Mouse (Mus musculus): Measurements from ENCODE around the gene Hnf4a. TPM values are rescaled to one million over a fixed set of nuclear protein-coding genes. Genes with fewer than 3 reads are reported as not detected.
A peak's percentile ranks its signal among the peaks of the same experiment; 100 is the strongest.

Gene Hnf4a
- polyA plus RNA-seq, 1 experiment from 2014 or later = 0.20 TPM

- Histone ChIP-seq H3K27me3 (replicated peaks) (no peaks in the 10 kb centered on the region), H3K27ac (replicated peaks) (peak overlapping the region; percentile 74), H3K9me3 (no peaks in the 10 kb centered on the region), H3K36me3 (no peaks in the 10 kb centered on the region), H3K9ac (no peak overlapping the region), H3K4me3 (no peak overlapping the region), H3K4me1 (peaks cover 22% of the 10 kb centered on the region), H3K4me2 (no peak overlapping the region)
- no peak for ATAC-seq (ENCODE audit: extremely low read depth, insufficient number of reproducible peaks, low FRiP score, low TSS enrichment)
- 59% methylated on average over 13 of the region's 13 CpGs for WGBS
Observed at GRCm38 (mm10) chr2:163596057-163596872, 89.7 kb downstream of the Hnf4a start.

- no peaks in the 10 kb centered on the region for H3K27me3 ChIP-seq (replicated peaks)
- no peaks in the 10 kb centered on the region for H3K9me3 ChIP-seq
- 56% methylated on average over 3 of the region's 3 CpGs for WGBS
- no peak overlapping the region for H3K4me2 ChIP-seq
- H3K27ac ChIP-seq (replicated peaks) = peak overlapping the region; percentile 74
- no peak for ATAC-seq (ENCODE audit: extremely low read depth, insufficient number of reproducible peaks, low FRiP score, low TSS enrichment)
- H3K4me3 ChIP-seq = no peak overlapping the region
- H3K4me1 ChIP-seq = peaks cover 25% of the 10 kb centered on the region
- H3K9ac ChIP-seq = no peak overlapping the region
- no peaks in the 10 kb centered on the region for H3K36me3 ChIP-seq
Observed at GRCm38 (mm10) chr2:163596873-163597155, 90.2 kb downstream of the Hnf4a start.

- peaks cover 28% of the 10 kb centered on the region for H3K4me1 ChIP-seq
- no peaks in the 10 kb centered on the region for H3K27me3 ChIP-seq (replicated peaks)
- H3K9ac ChIP-seq = no peak overlapping the region
- no peak overlapping the region for H3K4me3 ChIP-seq
- H3K9me3 ChIP-seq = no peaks in the 10 kb centered on the region
- 53% methylated on average over 4 of the region's 4 CpGs for WGBS
- no peaks in the 10 kb centered on the region for H3K36me3 ChIP-seq
- no peak overlapping the region for H3K4me2 ChIP-seq
- ATAC-seq (ENCODE audit: extremely low read depth, insufficient number of reproducible peaks, low FRiP score, low TSS enrichment) = no peak
- no peak overlapping the region for H3K27ac ChIP-seq (replicated peaks)
Observed at GRCm38 (mm10) chr2:163597661-163598060, 91.1 kb downstream of the Hnf4a start.

GRCm38 (mm10) chr2:163599226-163599625 lies 92.6 kb downstream of the Hnf4a start:
- WGBS = 0% methylated on average over 1 of the region's 1 CpGs
- Histone ChIP-seq H3K4me1 (peaks cover 42% of the 10 kb centered on the region), H3K36me3 (no peaks in the 10 kb centered on the region), H3K27me3 (replicated peaks) (no peaks in the 10 kb centered on the region), H3K27ac (replicated peaks) (no peak overlapping the region), H3K4me2 (no peak overlapping the region), H3K9ac (no peak overlapping the region), H3K4me3 (no peak overlapping the region), H3K9me3 (no peaks in the 10 kb centered on the region)
- no peak for ATAC-seq (ENCODE audit: extremely low read depth, insufficient number of reproducible peaks, low FRiP score, low TSS enrichment)

GRCm38 (mm10) chr2:163601066-163601465 lies 94.5 kb downstream of the Hnf4a start:
- Histone ChIP-seq H3K27ac (replicated peaks) (no peak overlapping the region), H3K4me2 (no peak overlapping the region), H3K9me3 (no peaks in the 10 kb centered on the region), H3K9ac (no peak overlapping the region), H3K27me3 (replicated peaks) (no peaks in the 10 kb centered on the region), H3K4me1 (peaks cover 28% of the 10 kb centered on the region), H3K36me3 (no peaks in the 10 kb centered on the region), H3K4me3 (no peak overlapping the region)
- WGBS = 82% methylated on average over 7 of the region's 7 CpGs
- no peak for ATAC-seq (ENCODE audit: extremely low read depth, insufficient number of reproducible peaks, low FRiP score, low TSS enrichment)

- Histone ChIP-seq H3K27ac (replicated peaks) (0 out of 2 replicates have a peak overlapping the region, but pooled peaks have one; percentile 90), H3K4me3 (peak overlapping the region; percentile 83), H3K36me3 (no peaks in the 10 kb centered on the region), H3K4me2 (peak overlapping the region; percentile 91), H3K27me3 (replicated peaks) (no peaks in the 10 kb centered on the region), H3K9ac (peak overlapping the region; percentile 95), H3K9me3 (no peaks in the 10 kb centered on the region), H3K4me1 (peaks cover 22% of the 10 kb centered on the region)
- WGBS = 68% methylated on average over 7 of the region's 7 CpGs
- ATAC-seq (ENCODE audit: extremely low read depth, insufficient number of reproducible peaks, low FRiP score, low TSS enrichment) = no peak
Observed at GRCm38 (mm10) chr2:163601712-163602100, 95.1 kb downstream of the Hnf4a start.

GRCm38 (mm10) chr2:163602101-163602971 lies 95.7 kb downstream of the Hnf4a start, which contains the start of gene Ttpal:
Gene Ttpal (plus strand): TSS chr2:163602314.
- Histone ChIP-seq H3K9me3 (no peaks in the 10 kb centered on the region), H3K4me1 (peaks cover 21% of the 10 kb centered on the region), H3K36me3 (peaks cover 3% of the 10 kb centered on the region), H3K4me3 (peak within 1 kb of the TSS; percentile 83), H3K27me3 (replicated peaks) (no peaks in the 10 kb centered on the region), H3K4me2 (peak within 1 kb of the TSS; percentile 91), H3K9ac (peak within 1 kb of the TSS; percentile 95), H3K27ac (replicated peaks) (peak within 1 kb of the TSS; percentile 90)
- peak; percentile 88 for ATAC-seq (ENCODE audit: extremely low read depth, insufficient number of reproducible peaks, low FRiP score, low TSS enrichment)
- WGBS = under 1% methylated on average over 57 of the region's 57 CpGs

GRCm38 (mm10) chr2:163606161-163606560 lies 99.6 kb downstream of the Hnf4a start:
- Histone ChIP-seq H3K36me3 (peaks cover 30% of the 10 kb centered on the region), H3K27me3 (replicated peaks) (no peaks in the 10 kb centered on the region)

GRCm38 (mm10) chr2:163608008-163608407 lies 101.4 kb downstream of the Hnf4a start:
- Histone ChIP-seq H3K4me3 (no peak overlapping the region), H3K9ac (0 out of 2 replicates have a peak overlapping the region, but pooled peaks have one; percentile 47), H3K36me3 (peaks cover 49% of the 10 kb centered on the region), H3K27me3 (replicated peaks) (no peaks in the 10 kb centered on the region), H3K27ac (replicated peaks) (no peak overlapping the region), H3K9me3 (no peaks in the 10 kb centered on the region), H3K4me1 (peaks cover 21% of the 10 kb centered on the region), H3K4me2 (no peak overlapping the region)
- no peak for ATAC-seq (ENCODE audit: extremely low read depth, insufficient number of reproducible peaks, low FRiP score, low TSS enrichment)
- WGBS = 56% methylated on average over 7 of the region's 7 CpGs

More at GRCm38 (mm10) chr2:163606161-163606560, 99.6 kb downstream of the Hnf4a start:
- no peak for ATAC-seq (ENCODE audit: extremely low read depth, insufficient number of reproducible peaks, low FRiP score, low TSS enrichment)
- H3K9me3 ChIP-seq = no peaks in the 10 kb centered on the region
- H3K4me3 ChIP-seq = no peak overlapping the region
- 86% methylated on average over 7 of the region's 7 CpGs for WGBS
- no peak overlapping the region for H3K9ac ChIP-seq
- H3K4me2 ChIP-seq = no peak overlapping the region
- no peak overlapping the region for H3K27ac ChIP-seq (replicated peaks)
- peaks cover 31% of the 10 kb centered on the region for H3K4me1 ChIP-seq

GRCm38 (mm10) chr2:163609281-163609975 lies 102.8 kb downstream of the Hnf4a start:
- H3K9me3 ChIP-seq = no peaks in the 10 kb centered on the region
- H3K4me2 ChIP-seq = no peak overlapping the region
- H3K4me1 ChIP-seq = peaks cover 10% of the 10 kb centered on the region
- H3K4me3 ChIP-seq = no peak overlapping the region
- 83% methylated on average over 12 of the region's 12 CpGs for WGBS
- peaks cover 63% of the 10 kb centered on the region for H3K36me3 ChIP-seq
- ATAC-seq (ENCODE audit: extremely low read depth, insufficient number of reproducible peaks, low FRiP score, low TSS enrichment) = no peak
- no peak overlapping the region for H3K9ac ChIP-seq
- no peaks in the 10 kb centered on the region for H3K27me3 ChIP-seq (replicated peaks)
- no peak overlapping the region for H3K27ac ChIP-seq (replicated peaks)

GRCm38 (mm10) chr2:163611176-163611575 lies 104.6 kb downstream of the Hnf4a start:
- no peak overlapping the region for H3K9ac ChIP-seq
- 79% methylated on average over 9 of the region's 9 CpGs for WGBS
- ATAC-seq (ENCODE audit: extremely low read depth, insufficient number of reproducible peaks, low FRiP score, low TSS enrichment) = no peak
- no peaks in the 10 kb centered on the region for H3K9me3 ChIP-seq
- no peaks in the 10 kb centered on the region for H3K27me3 ChIP-seq (replicated peaks)
- no peak overlapping the region for H3K4me3 ChIP-seq
- no peak overlapping the region for H3K27ac ChIP-seq (replicated peaks)
- peaks cover 80% of the 10 kb centered on the region for H3K36me3 ChIP-seq
- peaks cover 10% of the 10 kb centered on the region for H3K4me1 ChIP-seq
- no peak overlapping the region for H3K4me2 ChIP-seq
